ENCODE assay signal across 11 mouse cellular contexts in genomic region chr11:21470711-21471110, GRCm38 (mm10).
"Had no signal": no experiment of that assay in that cellular context is flagged by ENCODE, and none has a peak within 500 bp of the region (broad histone marks: within the 10 kb centered on the region; RNA-seq: fewer than 3 reads in every experiment).

No protein-coding gene starts in this region.

- DNase-seq: gastrocnemius, adult 2 months; gastrocnemius, postnatal 10 days; gastrocnemius, postnatal 25 days; heart, adult 18-20 months; heart, postnatal 10 days; heart, postnatal 4 days; kidney, adult 18-20 months; kidney, adult 8-10 months; kidney, postnatal 10 days; kidney, postnatal 25 days; kidney, postnatal 4 days had no signal
